Mouse (Mus musculus) erythroblast, embryonic 14.5 days (primary cell): ENCODE measurements around the gene Eprs. TPM values are rescaled to one million over a fixed set of nuclear protein-coding genes. Genes with fewer than 3 reads are reported as not detected.

Source experiments
- H3K27me3 ChIP-seq: 2 replicates; pipeline ENCODE4 v1.6.1; 2012; ENCODE audit warnings: inconsistent platforms; ENCODE audit not compliant: control insufficient read depth
- H3K36me3 ChIP-seq: 2 replicates; pipeline ENCODE4 v1.6.1; 2012; ENCODE audit warnings: mild to moderate bottlenecking, inconsistent platforms; ENCODE audit not compliant: control insufficient read depth
- H3K4me1 ChIP-seq: 2 replicates; pipeline ENCODE4 v1.6.1; 2012; ENCODE audit warnings: inconsistent platforms; ENCODE audit not compliant: control insufficient read depth
- H3K4me3 ChIP-seq: replicated peaks from 2 replicates; pipeline ENCODE3; 2012; ENCODE audit warnings: moderate library complexity, mild to moderate bottlenecking, inconsistent platforms
- H3K9me3 ChIP-seq: 2 replicates; pipeline ENCODE4 v1.6.1; 2012; ENCODE audit warnings: low read length, inconsistent platforms, mixed read lengths; ENCODE audit not compliant: control insufficient read depth
- GATA1 ChIP-seq: IDR thresholded peaks from 2 replicates; pipeline ENCODE4 v1.6.1; 2012; ENCODE audit warnings: low read length, inconsistent platforms, mixed read lengths
- TAL1 ChIP-seq: IDR thresholded peaks from 3 replicates; pipeline ENCODE4 v1.6.1; 2012; ENCODE audit warnings: low read length, inconsistent platforms, mixed read lengths
- polyA plus RNA-seq: library from polyadenylated mRNA; stranded (reverse); fragments of >175 nt; gene quantifications from 2 replicates; pipeline ENCODE4 v1.2.3, GENCODE M21; 2012

Eprs gene
- polyA plus RNA-seq, 1 experiment: 0.60 TPM

GRCm38 (mm10) chr1:185404021-185404420, 41.2 kb downstream of the Eprs start:
- TF ChIP-seq TAL1 (no peak), GATA1 (no peak)
- no peaks in the 10 kb centered on the region for H3K9me3 ChIP-seq
- no peaks in the 10 kb centered on the region for H3K27me3 ChIP-seq
- no peaks in the 10 kb centered on the region; the same call in 1 of the 2 replicates for H3K4me1 ChIP-seq
- peaks cover 84% of the 10 kb centered on the region for H3K36me3 ChIP-seq
- H3K4me3 ChIP-seq: no peak overlapping the region

- no peaks in the 10 kb centered on the region for H3K9me3 ChIP-seq
- TF ChIP-seq GATA1: no peak
- TF ChIP-seq TAL1: no peak
- H3K36me3 ChIP-seq: peaks cover 89% of the 10 kb centered on the region
- H3K4me1 ChIP-seq: no peaks in the 10 kb centered on the region; the same call in 1 of the 2 replicates
- no peaks in the 10 kb centered on the region for H3K27me3 ChIP-seq
- no peak overlapping the region for H3K4me3 ChIP-seq
These were observed 43.1 kb downstream of the Eprs start for GRCm38 (mm10) chr1:185405921-185406320.

GRCm38 (mm10) chr1:185409831-185410230, 47.0 kb downstream of the Eprs start:
- H3K36me3 ChIP-seq: peaks cover 93% of the 10 kb centered on the region
- no peak for TF ChIP-seq TAL1
- TF ChIP-seq GATA1: no peak

GRCm38 (mm10) chr1:185418011-185418410, 55.2 kb downstream of the Eprs start:
- peaks cover 94% of the 10 kb centered on the region for H3K36me3 ChIP-seq
- H3K4me3 ChIP-seq: no peak overlapping the region
- H3K9me3 ChIP-seq: no peaks in the 10 kb centered on the region
- peaks cover 31% of the 10 kb centered on the region for H3K4me1 ChIP-seq
- H3K27me3 ChIP-seq: no peaks in the 10 kb centered on the region
- TF ChIP-seq TAL1 (no peak), GATA1 (no peak)

More at GRCm38 (mm10) chr1:185409831-185410230, 47.0 kb downstream of the Eprs start:
- no peaks in the 10 kb centered on the region for H3K9me3 ChIP-seq
- H3K4me3 ChIP-seq: no peak overlapping the region
- H3K27me3 ChIP-seq: no peaks in the 10 kb centered on the region
- H3K4me1 ChIP-seq: no peaks in the 10 kb centered on the region

GRCm38 (mm10) chr1:185419805-185420204, 57.0 kb downstream of the Eprs start:
- H3K36me3 ChIP-seq: peaks cover 96% of the 10 kb centered on the region
- peaks cover 36% of the 10 kb centered on the region for H3K4me1 ChIP-seq
- TF ChIP-seq GATA1 (no peak), TAL1 (no peak)
- H3K4me3 ChIP-seq: no peak overlapping the region
- no peaks in the 10 kb centered on the region for H3K9me3 ChIP-seq
- H3K27me3 ChIP-seq: no peaks in the 10 kb centered on the region

- no peaks in the 10 kb centered on the region for H3K9me3 ChIP-seq
- H3K4me3 ChIP-seq: no peak overlapping the region
- peaks cover 95% of the 10 kb centered on the region for H3K36me3 ChIP-seq
- peaks cover 44% of the 10 kb centered on the region for H3K4me1 ChIP-seq
- TF ChIP-seq TAL1 (no peak), GATA1 (no peak)
- no peaks in the 10 kb centered on the region for H3K27me3 ChIP-seq
These were observed 57.9 kb downstream of the Eprs start for GRCm38 (mm10) chr1:185420776-185421175.

- Histone ChIP-seq H3K4me1 (peaks cover 23% of the 10 kb centered on the region), H3K36me3 (peaks cover 81% of the 10 kb centered on the region), H3K27me3 (no peaks in the 10 kb centered on the region), H3K4me3 (no peak overlapping the region), H3K9me3 (no peaks in the 10 kb centered on the region)
- TF ChIP-seq TAL1 (no peak), GATA1 (no peak)
These were observed 63.7 kb downstream of the Eprs start for GRCm38 (mm10) chr1:185426583-185426982.

- H3K36me3 ChIP-seq: peaks cover 46% of the 10 kb centered on the region
- H3K4me3 ChIP-seq: no peak overlapping the region
- H3K27me3 ChIP-seq: peaks cover 1% of the 10 kb centered on the region
- peaks cover 32% of the 10 kb centered on the region for H3K4me1 ChIP-seq
- no peaks in the 10 kb centered on the region for H3K9me3 ChIP-seq
- no peak for TF ChIP-seq GATA1
- no peak for TF ChIP-seq TAL1
These were observed 67.6 kb downstream of the Eprs start for GRCm38 (mm10) chr1:185430488-185430887.

GRCm38 (mm10) chr1:185431245-185431997, 68.6 kb downstream of the Eprs start:
- peaks cover 11% of the 10 kb centered on the region for H3K27me3 ChIP-seq
- peaks cover 28% of the 10 kb centered on the region for H3K4me1 ChIP-seq
- TF ChIP-seq GATA1 (no peak), TAL1 (no peak)
- peaks cover 39% of the 10 kb centered on the region for H3K36me3 ChIP-seq
- no peak overlapping the region for H3K4me3 ChIP-seq
- no peaks in the 10 kb centered on the region for H3K9me3 ChIP-seq
